Mouse (Mus musculus) lung, postnatal 14 days (tissue): ENCODE measurements around the gene Tmem126b.

Source experiments
- DNase-seq: peaks from one replicate; pipeline ENCODE4 v3.0.0; 2021

Gene Tmem126b

GRCm38 (mm10) chr7:90475793-90476312 is at the start of gene Tmem126b:
Tmem126b (minus strand) TSS chr7:90476001.
- DNase-seq = peak; percentile 98

- DNase-seq = no peak
These were observed 36.5 kb upstream of the Tmem126b start for GRCm38 (mm10) chr7:90512293-90512692.

GRCm38 (mm10) chr7:90508124-90508523 is 32.3 kb upstream of the Tmem126b start:
- no peak for DNase-seq

DNA sequence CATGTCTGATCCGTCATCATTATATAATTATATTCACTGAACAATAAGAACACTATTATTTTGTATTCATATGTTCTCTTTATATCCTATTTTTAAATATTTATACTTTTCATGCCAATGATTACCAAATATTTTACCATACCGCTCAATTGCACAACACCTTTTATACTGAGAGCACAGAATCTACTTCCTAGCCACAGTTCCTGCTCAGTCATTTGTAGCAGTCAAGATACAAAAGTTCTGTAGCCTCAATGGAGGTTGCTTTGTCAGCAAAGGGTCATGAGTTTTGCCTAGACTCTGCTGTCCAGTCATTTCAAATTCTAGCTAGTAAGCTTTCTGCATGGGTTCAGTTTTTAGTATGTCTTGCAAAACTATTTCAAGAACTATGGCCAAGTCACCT is 6.8 kb upstream of the Tmem126b start:
- no peak for DNase-seq

- DNase-seq = peak; percentile 9
These were observed 778 bp upstream of the Tmem126b start, which contains the start of gene Dlg2 for GRCm38 (mm10) chr7:90476313-90477245. Dlg2 (plus strand) TSS chr7:90476672.

- DNase-seq = no peak
These were observed 2.3 kb downstream of the Tmem126b start for GRCm38 (mm10) chr7:90473511-90473910.

- DNase-seq = no peak
These were observed 14.4 kb downstream of the Tmem126b start for GRCm38 (mm10) chr7:90461441-90461840.

GRCm38 (mm10) chr7:90460930-90461329 is 14.9 kb downstream of the Tmem126b start:
- DNase-seq = peak; percentile 49

- no peak for DNase-seq
These were observed 15.5 kb downstream of the Tmem126b start for GRCm38 (mm10) chr7:90460330-90460729.

DNA sequence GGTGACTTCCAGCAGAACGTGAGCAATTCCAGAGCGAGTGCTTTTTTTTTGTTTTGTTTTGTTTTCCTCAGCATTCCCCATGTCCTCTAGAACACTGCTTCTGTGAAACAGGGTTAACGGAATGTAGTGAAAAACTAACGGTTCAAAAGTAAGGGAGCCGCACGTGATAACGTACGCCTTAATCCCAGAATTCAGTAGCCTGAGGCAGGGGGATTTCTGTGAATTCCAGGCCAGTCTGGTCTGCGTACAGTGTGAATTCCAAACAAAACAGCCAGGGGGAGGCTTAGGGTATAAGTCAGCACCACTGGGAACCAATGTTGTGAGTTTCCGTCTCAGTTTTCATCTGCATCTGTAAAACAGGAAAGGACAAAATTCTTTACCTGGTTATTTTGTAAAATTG is 18.3 kb downstream of the Tmem126b start:
- no peak for DNase-seq

- peak; percentile 81 for DNase-seq
These were observed 18.8 kb downstream of the Tmem126b start, which contains the start of gene Tmem126a for GRCm38 (mm10) chr7:90456845-90457468. Tmem126a (minus strand) TSS chr7:90457229.

GRCm38 (mm10) chr7:90456149-90456844 is 19.5 kb downstream of the Tmem126b start:
- DNase-seq = no peak

GRCm38 (mm10) chr7:90444206-90444605 is 31.6 kb downstream of the Tmem126b start:
- DNase-seq = no peak

- peak; percentile 74 for DNase-seq
These were observed 32.4 kb downstream of the Tmem126b start for GRCm38 (mm10) chr7:90443101-90444091.

DNA sequence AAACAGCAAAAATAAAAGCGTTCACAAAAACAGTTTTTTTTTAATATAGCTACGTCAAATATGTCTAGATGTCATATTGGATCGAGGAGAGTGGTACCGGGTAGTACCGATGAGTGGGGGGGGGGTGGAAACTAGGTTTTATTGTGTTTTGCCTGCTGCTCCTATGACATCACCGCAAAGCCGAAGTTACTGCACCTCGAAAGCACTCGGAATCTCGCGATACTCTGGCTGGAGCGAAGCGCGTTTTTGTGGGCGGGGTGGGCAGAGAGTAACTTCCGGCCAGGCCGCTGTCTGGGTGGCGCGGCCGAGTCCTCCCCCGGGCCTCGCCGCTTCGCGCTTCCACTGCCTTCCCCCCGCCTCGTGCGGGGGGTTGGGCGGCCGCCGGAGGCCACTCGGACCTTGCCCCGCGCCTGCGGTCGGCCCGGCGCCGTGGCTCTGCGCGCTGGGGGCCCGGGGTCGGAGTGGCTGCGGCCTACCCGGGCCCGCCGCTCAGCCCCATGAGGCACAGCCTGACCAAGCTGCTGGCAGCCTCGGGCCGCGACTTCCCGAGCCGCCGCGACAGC is 33.2 kb downstream of the Tmem126b start, which contains the start of gene Crebzf:
Gene Crebzf, plus strand, starts transcription at position 212 of the 563 bp plus-strand sequence.
- DNase-seq = peak; percentile 97

DNA sequence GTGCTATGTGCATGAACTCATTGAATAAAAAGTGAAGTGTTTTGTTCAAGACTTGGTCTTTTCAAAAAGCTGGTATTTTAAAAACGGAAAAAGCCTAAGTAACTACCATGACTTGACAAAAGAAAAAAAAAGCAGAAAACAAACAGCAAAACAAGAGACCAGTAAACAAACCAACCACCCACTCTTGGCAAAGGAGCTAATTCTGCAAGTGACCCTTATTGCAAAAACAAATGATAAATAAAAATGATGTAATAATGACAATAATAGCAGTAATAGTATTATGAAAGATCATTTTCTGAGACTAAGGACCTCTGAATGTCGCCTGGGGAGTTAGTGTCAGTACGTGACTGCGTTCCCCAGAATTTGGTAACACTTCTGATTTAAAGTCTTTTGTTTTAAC is 33.7 kb downstream of the Tmem126b start:
- DNase-seq = no peak

- no peak for DNase-seq
These were observed 35.8 kb downstream of the Tmem126b start for GRCm38 (mm10) chr7:90440044-90440443.

DNA sequence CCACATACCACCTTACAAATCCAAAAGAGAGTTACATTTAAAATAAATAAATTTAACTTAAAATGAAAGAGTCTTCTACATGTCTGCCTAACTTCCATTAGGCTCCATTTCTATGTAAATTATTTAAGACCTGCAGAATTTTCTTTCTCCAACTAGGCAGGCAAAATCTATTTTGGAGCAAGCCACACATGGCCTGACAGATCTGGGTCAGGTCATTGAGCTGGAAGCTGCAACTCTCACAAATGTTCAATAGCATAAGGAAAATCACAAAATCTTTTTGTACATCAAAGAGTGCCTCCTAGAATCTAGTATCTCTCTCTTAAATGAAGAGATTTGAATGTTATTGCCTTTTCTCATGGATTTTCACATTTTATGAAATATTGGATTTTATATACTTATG is 43.6 kb downstream of the Tmem126b start:
- no peak for DNase-seq

DNA sequence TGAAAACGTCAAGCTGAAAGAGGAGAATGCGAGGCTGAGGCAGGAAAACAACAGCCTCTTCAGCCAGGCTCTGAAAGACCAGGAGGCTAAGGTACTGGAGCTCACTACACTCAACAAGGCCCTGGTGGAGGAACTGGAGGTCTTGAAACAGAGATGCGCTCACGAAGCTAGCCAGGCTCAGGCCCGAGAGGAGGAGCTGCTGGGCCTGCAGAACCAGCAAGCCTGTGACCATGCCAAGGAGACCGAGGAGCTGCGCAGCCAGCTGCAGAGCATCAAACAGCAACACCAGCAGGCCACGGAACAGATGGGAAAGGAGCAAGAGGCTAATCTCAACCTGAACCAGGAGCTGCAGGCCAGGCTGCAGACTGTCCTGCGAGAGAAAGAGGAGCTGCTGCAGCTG is 48.8 kb downstream of the Tmem126b start:
- no peak for DNase-seq

GRCm38 (mm10) chr7:90426020-90427001 is 49.5 kb downstream of the Tmem126b start, which contains the start of gene Ccdc89:
Ccdc89 (plus strand) TSS chr7:90426577.
- DNase-seq = peak; percentile 82
